Mouse (Mus musculus): ENCODE data around the gene Acox1. TPM values are rescaled to one million over a fixed set of nuclear protein-coding genes. Genes with fewer than 3 reads are reported as not detected.

Gene Acox1
- polyA plus RNA-seq, 1 experiment from 2014 or later = 65.6 TPM

DNA sequence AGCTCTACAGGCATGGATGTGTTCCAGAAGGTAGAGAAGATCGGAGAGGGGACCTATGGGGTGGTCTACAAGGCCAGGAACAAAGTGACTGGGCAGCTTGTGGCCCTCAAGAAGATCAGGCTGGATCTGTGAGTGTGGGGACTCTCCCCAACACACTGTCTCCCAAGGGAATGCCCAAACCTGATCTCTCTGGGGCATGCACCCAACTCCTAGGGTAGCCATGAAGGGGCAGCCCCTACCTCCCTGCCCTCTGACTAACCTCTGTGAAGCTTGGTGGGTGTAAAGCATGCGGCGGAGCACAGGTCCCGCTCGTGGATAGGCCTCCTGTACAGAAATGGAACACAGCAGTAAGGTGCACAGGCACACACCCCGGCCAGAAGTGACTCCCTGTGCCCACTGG, 17.1 kb upstream of the Acox1 start:
- H3K9ac ChIP-seq (replicated peaks; ENCODE audit: low read depth, low read length) = no peak overlapping the region
- H3K9me3 ChIP-seq (ENCODE audit: control insufficient read depth, low read length) = no peaks in the 10 kb centered on the region
- peaks cover 5% of the 10 kb centered on the region for H3K27me3 ChIP-seq (ENCODE audit: control insufficient read depth, insufficient read depth, low read length)
- no peak for ATAC-seq (ENCODE audit: low read depth)
- no peak overlapping the region for H3K27ac ChIP-seq (ENCODE audit: low read depth, low read length)
- 86% methylated on average over 6 of the region's 6 CpGs for WGBS
- no peaks in the 10 kb centered on the region for H3K36me3 ChIP-seq (ENCODE audit: control insufficient read depth, insufficient read depth, low read length)
- no peaks in the 10 kb centered on the region for H3K4me1 ChIP-seq (ENCODE audit: control insufficient read depth, insufficient read depth, low read length)
- no peak overlapping the region for H3K4me2 ChIP-seq (ENCODE audit: low read depth, low read length)
- H3K4me3 ChIP-seq (ENCODE audit: low read depth, low read length) = no peak overlapping the region

GRCm38 (mm10) chr11:116215181-116215580, 16.3 kb upstream of the Acox1 start:
- 80% methylated on average over 7 of the region's 7 CpGs for WGBS
- Histone ChIP-seq H3K27me3 (ENCODE audit: control insufficient read depth, insufficient read depth, low read length) (no peaks in the 10 kb centered on the region), H3K27ac (ENCODE audit: low read depth, low read length) (no peak overlapping the region), H3K9ac (replicated peaks; ENCODE audit: low read depth, low read length) (no peak overlapping the region), H3K9me3 (ENCODE audit: control insufficient read depth, low read length) (no peaks in the 10 kb centered on the region), H3K36me3 (ENCODE audit: control insufficient read depth, insufficient read depth, low read length) (no peaks in the 10 kb centered on the region), H3K4me3 (ENCODE audit: low read depth, low read length) (no peak overlapping the region), H3K4me2 (ENCODE audit: low read depth, low read length) (no peak overlapping the region), H3K4me1 (ENCODE audit: control insufficient read depth, insufficient read depth, low read length) (no peaks in the 10 kb centered on the region)
- no peak for ATAC-seq (ENCODE audit: low read depth)

DNA sequence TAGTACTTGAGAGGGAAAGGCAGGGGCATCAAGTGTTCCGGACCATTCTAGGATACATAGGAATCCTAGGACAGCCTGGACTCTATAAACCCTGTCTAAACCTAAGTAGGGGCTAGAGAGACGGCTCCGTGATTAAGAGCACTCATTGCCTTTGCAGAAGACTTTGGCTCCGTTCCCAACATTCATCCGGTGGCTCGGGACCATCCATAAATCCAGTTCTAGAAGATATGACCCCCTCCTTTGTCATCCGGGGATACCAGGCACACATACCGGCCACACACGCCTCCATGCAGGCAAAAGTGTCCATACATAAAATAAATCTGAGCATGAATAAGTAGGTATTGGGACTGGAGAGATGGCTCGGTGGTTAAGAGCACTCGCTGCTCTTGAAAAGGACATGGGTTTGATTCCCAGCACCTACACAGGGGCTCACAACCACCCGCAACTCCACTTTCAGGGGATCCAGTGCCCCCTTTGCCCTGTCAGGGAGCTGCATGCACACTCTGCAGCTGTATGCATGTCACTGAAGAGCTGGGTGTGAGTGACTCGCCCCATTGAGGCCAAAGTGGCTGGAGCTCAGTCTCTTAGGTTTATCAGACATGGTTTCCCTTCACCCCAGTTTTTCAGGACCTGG, 15.1 kb upstream of the Acox1 start:
- no peaks in the 10 kb centered on the region for H3K9me3 ChIP-seq (ENCODE audit: control insufficient read depth, low read length)
- H3K4me1 ChIP-seq (ENCODE audit: control insufficient read depth, insufficient read depth, low read length) = no peaks in the 10 kb centered on the region
- H3K27ac ChIP-seq (ENCODE audit: low read depth, low read length) = no peak overlapping the region
- no peak overlapping the region for H3K4me3 ChIP-seq (ENCODE audit: low read depth, low read length)
- ATAC-seq (ENCODE audit: low read depth) = no peak
- H3K9ac ChIP-seq (replicated peaks; ENCODE audit: low read depth, low read length) = no peak overlapping the region
- H3K27me3 ChIP-seq (ENCODE audit: control insufficient read depth, insufficient read depth, low read length) = no peaks in the 10 kb centered on the region
- WGBS = 88% methylated on average over 13 of the region's 13 CpGs
- no peak overlapping the region for H3K4me2 ChIP-seq (ENCODE audit: low read depth, low read length)
- no peaks in the 10 kb centered on the region for H3K36me3 ChIP-seq (ENCODE audit: control insufficient read depth, insufficient read depth, low read length)

- ATAC-seq (ENCODE audit: low read depth) = no peak
- no peaks in the 10 kb centered on the region for H3K27me3 ChIP-seq (ENCODE audit: control insufficient read depth, insufficient read depth, low read length)
- 94% methylated on average over 6 of the region's 6 CpGs for WGBS
- H3K4me1 ChIP-seq (ENCODE audit: control insufficient read depth, insufficient read depth, low read length) = no peaks in the 10 kb centered on the region
- H3K4me2 ChIP-seq (ENCODE audit: low read depth, low read length) = no peak overlapping the region
- H3K27ac ChIP-seq (ENCODE audit: low read depth, low read length) = no peak overlapping the region
- no peaks in the 10 kb centered on the region for H3K36me3 ChIP-seq (ENCODE audit: control insufficient read depth, insufficient read depth, low read length)
- no peaks in the 10 kb centered on the region for H3K9me3 ChIP-seq (ENCODE audit: control insufficient read depth, low read length)
- H3K4me3 ChIP-seq (ENCODE audit: low read depth, low read length) = no peak overlapping the region
- H3K9ac ChIP-seq (replicated peaks; ENCODE audit: low read depth, low read length) = no peak overlapping the region
Observed at GRCm38 (mm10) chr11:116212847-116213246, 14.0 kb upstream of the Acox1 start.

DNA sequence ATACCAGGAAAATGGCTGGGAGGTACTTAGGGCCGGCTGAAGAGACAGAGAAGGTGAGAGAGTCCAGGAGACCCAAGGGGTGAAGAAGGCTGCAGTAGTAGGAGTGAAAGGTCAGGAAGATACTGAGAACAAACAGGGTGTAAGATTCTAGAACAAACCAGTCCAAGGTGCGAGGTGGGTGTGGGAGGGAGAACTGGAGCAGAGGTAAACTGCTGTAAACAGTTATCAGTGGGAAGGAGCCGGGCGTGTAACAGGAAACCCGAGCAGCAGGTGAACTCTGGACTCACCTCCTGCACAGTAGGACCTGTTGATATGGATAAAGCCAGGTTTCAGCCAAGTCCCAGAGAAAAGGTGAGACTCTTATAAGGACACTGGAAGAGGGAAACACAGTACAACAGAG, 11.9 kb upstream of the Acox1 start:
- no peaks in the 10 kb centered on the region for H3K4me1 ChIP-seq (ENCODE audit: control insufficient read depth, insufficient read depth, low read length)
- H3K4me2 ChIP-seq (ENCODE audit: low read depth, low read length) = no peak overlapping the region
- 80% methylated on average over 5 of the region's 5 CpGs for WGBS
- 0 out of 2 replicates have a peak, but pooled peaks cover 9% of the 10 kb centered on the region for H3K36me3 ChIP-seq (ENCODE audit: control insufficient read depth, insufficient read depth, low read length)
- ATAC-seq (ENCODE audit: low read depth) = no peak
- H3K4me3 ChIP-seq (ENCODE audit: low read depth, low read length) = no peak overlapping the region
- H3K27ac ChIP-seq (ENCODE audit: low read depth, low read length) = no peak overlapping the region
- H3K9ac ChIP-seq (replicated peaks; ENCODE audit: low read depth, low read length) = no peak overlapping the region
- H3K9me3 ChIP-seq (ENCODE audit: control insufficient read depth, low read length) = no peaks in the 10 kb centered on the region
- no peaks in the 10 kb centered on the region for H3K27me3 ChIP-seq (ENCODE audit: control insufficient read depth, insufficient read depth, low read length)

GRCm38 (mm10) chr11:116209257-116209656, 10.4 kb upstream of the Acox1 start:
- no peak overlapping the region for H3K27ac ChIP-seq (ENCODE audit: low read depth, low read length)
- no peaks in the 10 kb centered on the region for H3K4me1 ChIP-seq (ENCODE audit: control insufficient read depth, insufficient read depth, low read length)
- no peaks in the 10 kb centered on the region for H3K27me3 ChIP-seq (ENCODE audit: control insufficient read depth, insufficient read depth, low read length)
- 89% methylated on average over 8 of the region's 8 CpGs for WGBS
- no peak for ATAC-seq (ENCODE audit: low read depth)
- H3K9me3 ChIP-seq (ENCODE audit: control insufficient read depth, low read length) = no peaks in the 10 kb centered on the region
- H3K9ac ChIP-seq (replicated peaks; ENCODE audit: low read depth, low read length) = no peak overlapping the region
- H3K4me2 ChIP-seq (ENCODE audit: low read depth, low read length) = no peak overlapping the region
- no peak overlapping the region for H3K4me3 ChIP-seq (ENCODE audit: low read depth, low read length)
- 0 out of 2 replicates have a peak, but pooled peaks cover 9% of the 10 kb centered on the region for H3K36me3 ChIP-seq (ENCODE audit: control insufficient read depth, insufficient read depth, low read length)

- no peak overlapping the region for H3K9ac ChIP-seq (replicated peaks; ENCODE audit: low read depth, low read length)
- 92% methylated on average over 3 of the region's 3 CpGs for WGBS
- no peak for ATAC-seq (ENCODE audit: low read depth)
- H3K36me3 ChIP-seq (ENCODE audit: control insufficient read depth, insufficient read depth, low read length) = 0 out of 2 replicates have a peak, but pooled peaks cover 9% of the 10 kb centered on the region
- H3K4me2 ChIP-seq (ENCODE audit: low read depth, low read length) = no peak overlapping the region
- H3K4me3 ChIP-seq (ENCODE audit: low read depth, low read length) = no peak overlapping the region
- H3K27ac ChIP-seq (ENCODE audit: low read depth, low read length) = no peak overlapping the region
- H3K4me1 ChIP-seq (ENCODE audit: control insufficient read depth, insufficient read depth, low read length) = no peaks in the 10 kb centered on the region
- no peaks in the 10 kb centered on the region for H3K27me3 ChIP-seq (ENCODE audit: control insufficient read depth, insufficient read depth, low read length)
- H3K9me3 ChIP-seq (ENCODE audit: control insufficient read depth, low read length) = no peaks in the 10 kb centered on the region
Observed at GRCm38 (mm10) chr11:116208660-116209059, 9.8 kb upstream of the Acox1 start.

- no peak overlapping the region for H3K9ac ChIP-seq (replicated peaks; ENCODE audit: low read depth, low read length)
- no peak overlapping the region for H3K27ac ChIP-seq (ENCODE audit: low read depth, low read length)
- no peak overlapping the region for H3K4me3 ChIP-seq (ENCODE audit: low read depth, low read length)
- no peaks in the 10 kb centered on the region for H3K27me3 ChIP-seq (ENCODE audit: control insufficient read depth, insufficient read depth, low read length)
- no peaks in the 10 kb centered on the region for H3K4me1 ChIP-seq (ENCODE audit: control insufficient read depth, insufficient read depth, low read length)
- H3K4me2 ChIP-seq (ENCODE audit: low read depth, low read length) = no peak overlapping the region
- H3K36me3 ChIP-seq (ENCODE audit: control insufficient read depth, insufficient read depth, low read length) = 0 out of 2 replicates have a peak, but pooled peaks cover 9% of the 10 kb centered on the region
- no peak for ATAC-seq (ENCODE audit: low read depth)
- 68% methylated on average over 4 of the region's 4 CpGs for WGBS
- no peaks in the 10 kb centered on the region for H3K9me3 ChIP-seq (ENCODE audit: control insufficient read depth, low read length)
Observed at GRCm38 (mm10) chr11:116206678-116207077, 7.8 kb upstream of the Acox1 start.

DNA sequence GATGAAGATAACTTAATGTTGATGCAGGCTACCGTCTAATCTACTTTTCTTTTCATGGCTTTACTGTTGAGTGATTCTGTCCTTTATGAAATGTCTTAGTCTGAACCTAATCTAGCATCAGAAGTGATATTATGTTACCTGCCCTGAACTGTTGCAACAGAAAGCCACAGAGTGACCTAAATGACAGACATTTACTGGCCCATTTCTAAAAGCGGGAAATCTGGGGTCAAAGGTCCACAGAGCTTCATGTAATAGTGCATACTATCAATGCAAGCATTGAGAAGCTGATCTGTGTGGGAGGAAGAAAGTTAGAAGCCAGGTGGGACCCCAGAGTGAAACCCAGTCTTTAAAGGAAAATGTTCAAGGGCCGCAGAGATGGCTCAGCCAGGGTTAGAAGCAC, 4.3 kb upstream of the Acox1 start:
- Histone ChIP-seq H3K27me3 (ENCODE audit: control insufficient read depth, insufficient read depth, low read length) (no peaks in the 10 kb centered on the region), H3K4me2 (ENCODE audit: low read depth, low read length) (no peak overlapping the region), H3K4me3 (ENCODE audit: low read depth, low read length) (no peak overlapping the region), H3K4me1 (ENCODE audit: control insufficient read depth, insufficient read depth, low read length) (peaks cover 5% of the 10 kb centered on the region; the same call in 1 of the 2 replicates), H3K27ac (ENCODE audit: low read depth, low read length) (no peak overlapping the region), H3K36me3 (ENCODE audit: control insufficient read depth, insufficient read depth, low read length) (0 out of 2 replicates have a peak, but pooled peaks cover 9% of the 10 kb centered on the region), H3K9me3 (ENCODE audit: control insufficient read depth, low read length) (no peaks in the 10 kb centered on the region), H3K9ac (replicated peaks; ENCODE audit: low read depth, low read length) (no peak overlapping the region)
- WGBS = 97% methylated on average over 3 of the region's 3 CpGs
- no peak for ATAC-seq (ENCODE audit: low read depth)
